Mouse (Mus musculus) cortical plate, adult 2 months (tissue): ENCODE results near the gene Nelfcd.

Experiments
- CTCF ChIP-seq: fragments of 200-500 bp; IDR thresholded peaks from 2 replicates; pipeline ENCODE4 v1.5.1; 2011; ENCODE audit warnings: mild to moderate bottlenecking, control low read depth, low read length; ENCODE audit not compliant: insufficient read depth; ENCODE audit errors: extremely low read depth
- POLR2A ChIP-seq: fragments of 200-500 bp; IDR thresholded peaks from 2 replicates; pipeline ENCODE4 v1.6.1; 2011; ENCODE audit warnings: mild to moderate bottlenecking, low read length, control low read depth; ENCODE audit not compliant: insufficient read depth; ENCODE audit errors: extremely low read depth

GRCm38 (mm10) chr2:174459365-174459764, 43.8 kb downstream of the Nelfcd start:
- no peak for TF ChIP-seq CTCF
- no peak for TF ChIP-seq POLR2A
